Mouse (Mus musculus): Measurements from ENCODE around the gene Adamtsl3. TPM values are rescaled to one million over a fixed set of nuclear protein-coding genes. Genes with fewer than 3 reads are reported as not detected.

Gene Adamtsl3
- polyA plus RNA-seq, 1 experiment from 2014 or later: 2.2 TPM

DNA sequence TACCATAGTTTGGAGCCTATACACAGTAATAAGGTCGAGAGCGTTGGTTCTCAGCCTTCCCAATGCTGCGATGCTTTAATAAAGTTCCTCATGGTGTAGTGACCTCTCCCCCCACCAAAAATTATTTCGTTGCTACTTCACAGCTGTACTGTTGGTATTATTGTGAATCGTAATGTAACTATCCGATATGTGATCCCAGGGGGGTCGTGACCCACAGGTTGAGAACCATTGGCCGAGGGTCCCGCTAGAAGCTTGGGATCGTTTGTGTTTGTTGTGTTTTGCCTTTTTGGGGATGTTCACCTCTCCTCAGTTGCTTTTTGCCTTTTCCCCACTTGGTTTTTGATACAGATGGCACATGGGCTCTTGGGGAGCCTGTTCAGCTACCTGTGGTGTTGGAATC lies 220.9 kb downstream of the Adamtsl3 start:
- Histone ChIP-seq H3K4me1 (replicated peaks; ENCODE audit: control insufficient read depth, insufficient read depth) (no peaks in the 10 kb centered on the region), H3K36me3 (ENCODE audit: control insufficient read depth, insufficient read depth, low read length) (no peaks in the 10 kb centered on the region), H3K27me3 (ENCODE audit: control insufficient read depth, insufficient read depth, low read length) (no peaks in the 10 kb centered on the region), H3K9ac (ENCODE audit: low read length) (no peak overlapping the region), H3K4me3 (ENCODE audit: low read depth, low read length) (no peak overlapping the region), H3K4me2 (replicated peaks; ENCODE audit: low read depth) (no peak overlapping the region), H3K27ac (replicated peaks) (no peak overlapping the region), H3K9me3 (ENCODE audit: control insufficient read depth, low read length) (no peaks in the 10 kb centered on the region)
- DNase-seq (ENCODE audit: low spot score) (no peak), ATAC-seq (ENCODE audit: low FRiP score, low TSS enrichment) (no peak)
- no peak for TF ChIP-seq CTCF (IDR thresholded peaks at IDR 0.05; ENCODE audit: low read depth)
- TF ChIP-seq EP300 (optimal IDR thresholded peaks at IDR 0.05): no peak
- WGBS: 85% methylated on average over 10 of the region's 10 CpGs

DNA sequence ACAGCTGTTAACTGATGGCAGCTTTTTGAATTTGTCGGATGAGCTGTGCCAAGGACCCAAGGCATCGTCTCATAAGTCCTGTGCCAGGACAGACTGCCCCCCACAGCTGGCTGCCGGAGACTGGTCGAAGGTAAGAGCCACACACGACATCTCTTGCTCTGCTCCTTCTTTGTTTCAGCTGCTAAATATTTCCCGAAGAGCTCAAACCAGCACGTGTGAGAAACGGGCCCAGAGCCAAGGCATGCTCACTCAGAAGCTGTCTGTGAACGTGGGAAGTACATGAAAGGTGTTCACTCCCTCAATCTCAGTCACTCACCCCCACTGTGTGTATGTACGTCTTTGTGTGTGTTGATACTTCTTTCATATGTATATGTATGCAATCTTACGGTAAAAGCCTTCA lies 221.6 kb downstream of the Adamtsl3 start:
- TF ChIP-seq EP300 (optimal IDR thresholded peaks at IDR 0.05) (no peak), CTCF (IDR thresholded peaks at IDR 0.05; ENCODE audit: low read depth) (no peak)
- Histone ChIP-seq H3K9ac (ENCODE audit: low read length) (no peak overlapping the region), H3K4me3 (ENCODE audit: low read depth, low read length) (no peak overlapping the region), H3K27ac (replicated peaks) (no peak overlapping the region), H3K4me1 (replicated peaks; ENCODE audit: control insufficient read depth, insufficient read depth) (no peaks in the 10 kb centered on the region), H3K9me3 (ENCODE audit: control insufficient read depth, low read length) (no peaks in the 10 kb centered on the region), H3K4me2 (replicated peaks; ENCODE audit: low read depth) (no peak overlapping the region), H3K27me3 (ENCODE audit: control insufficient read depth, insufficient read depth, low read length) (no peaks in the 10 kb centered on the region), H3K36me3 (ENCODE audit: control insufficient read depth, insufficient read depth, low read length) (no peaks in the 10 kb centered on the region)
- ATAC-seq (ENCODE audit: low FRiP score, low TSS enrichment) (no peak), DNase-seq (ENCODE audit: low spot score) (no peak)
- 58% methylated on average over 11 of the region's 11 CpGs for WGBS

DNA sequence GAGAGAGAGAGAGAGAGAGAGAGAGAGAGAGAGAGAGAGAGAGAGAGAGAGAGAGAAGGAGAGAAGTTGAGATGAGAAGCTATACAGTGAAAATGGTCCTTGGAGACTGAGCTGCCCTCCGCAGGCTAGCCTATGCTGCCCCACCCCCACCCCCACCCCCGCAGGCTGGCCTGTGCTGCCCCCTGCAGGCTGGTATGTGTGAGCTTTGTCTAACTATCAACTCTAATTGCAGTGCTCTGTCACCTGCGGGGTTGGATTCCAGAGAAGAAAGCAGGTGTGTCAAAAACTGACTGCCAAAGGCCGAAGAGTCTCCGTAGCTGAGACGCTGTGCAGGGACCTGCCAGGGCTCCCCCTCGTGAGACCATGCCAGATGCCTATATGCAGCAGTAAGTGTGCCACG lies 231.2 kb downstream of the Adamtsl3 start:
- Histone ChIP-seq H3K27me3 (ENCODE audit: control insufficient read depth, insufficient read depth, low read length) (no peaks in the 10 kb centered on the region), H3K9me3 (ENCODE audit: control insufficient read depth, low read length) (no peaks in the 10 kb centered on the region), H3K4me2 (replicated peaks; ENCODE audit: low read depth) (no peak overlapping the region), H3K4me3 (ENCODE audit: low read depth, low read length) (no peak overlapping the region), H3K9ac (ENCODE audit: low read length) (no peak overlapping the region), H3K36me3 (ENCODE audit: control insufficient read depth, insufficient read depth, low read length) (no peaks in the 10 kb centered on the region), H3K4me1 (replicated peaks; ENCODE audit: control insufficient read depth, insufficient read depth) (no peaks in the 10 kb centered on the region), H3K27ac (replicated peaks) (no peak overlapping the region)
- TF ChIP-seq EP300 (optimal IDR thresholded peaks at IDR 0.05) (no peak), CTCF (IDR thresholded peaks at IDR 0.05; ENCODE audit: low read depth) (peak; percentile 36)
- 41% methylated on average over 8 of the region's 8 CpGs for WGBS
- peak; percentile 14 for DNase-seq (ENCODE audit: low spot score)
- no peak for ATAC-seq (ENCODE audit: low FRiP score, low TSS enrichment)

DNA sequence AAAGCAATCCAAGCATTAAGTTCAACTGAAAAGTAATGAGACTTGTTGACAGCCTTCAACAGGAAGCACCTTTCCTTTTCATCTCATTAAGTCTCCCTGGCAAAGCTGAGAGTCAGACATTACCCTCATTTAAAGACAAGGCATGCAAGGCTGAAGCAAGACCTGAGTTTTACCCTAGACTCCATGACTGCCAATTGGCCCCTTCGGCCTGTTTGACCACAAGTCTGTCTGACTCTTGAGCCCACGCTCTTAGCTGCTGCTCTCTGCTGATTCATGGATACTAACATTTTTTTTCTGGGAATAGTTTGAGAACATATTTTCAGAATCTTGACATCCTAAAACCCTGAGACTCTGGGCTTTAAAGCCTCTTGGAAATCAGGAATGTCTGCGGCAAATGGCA lies 232.3 kb downstream of the Adamtsl3 start:
- Histone ChIP-seq H3K4me2 (replicated peaks; ENCODE audit: low read depth) (no peak overlapping the region), H3K36me3 (ENCODE audit: control insufficient read depth, insufficient read depth, low read length) (no peaks in the 10 kb centered on the region), H3K4me3 (ENCODE audit: low read depth, low read length) (no peak overlapping the region), H3K9me3 (ENCODE audit: control insufficient read depth, low read length) (no peaks in the 10 kb centered on the region), H3K27me3 (ENCODE audit: control insufficient read depth, insufficient read depth, low read length) (no peaks in the 10 kb centered on the region), H3K4me1 (replicated peaks; ENCODE audit: control insufficient read depth, insufficient read depth) (no peaks in the 10 kb centered on the region), H3K9ac (ENCODE audit: low read length) (no peak overlapping the region), H3K27ac (replicated peaks) (no peak overlapping the region)
- DNase-seq (ENCODE audit: low spot score) (no peak), ATAC-seq (ENCODE audit: low FRiP score, low TSS enrichment) (no peak)
- TF ChIP-seq EP300 (optimal IDR thresholded peaks at IDR 0.05) (no peak), CTCF (IDR thresholded peaks at IDR 0.05; ENCODE audit: low read depth) (no peak)
- 86% methylated on average over 3 of the region's 3 CpGs for WGBS

DNA sequence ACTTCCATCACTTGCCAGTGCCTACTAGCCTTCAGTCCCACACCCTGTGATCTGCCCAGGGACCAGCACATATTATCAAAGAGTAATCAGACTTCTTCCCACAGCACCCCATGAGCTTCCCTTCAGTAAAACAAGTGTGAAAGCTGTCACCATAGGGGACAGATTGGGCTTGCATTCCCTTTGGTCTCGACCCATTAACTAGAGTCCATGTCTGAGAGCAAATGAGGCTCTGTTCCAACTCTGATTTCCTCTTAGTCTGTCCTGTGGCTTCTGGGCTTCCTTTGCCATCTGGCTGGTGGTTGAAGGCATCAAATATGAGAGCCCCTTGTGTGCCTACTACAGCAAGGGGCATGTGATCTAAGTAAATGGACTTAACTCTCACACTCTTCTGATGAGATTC lies 237.5 kb downstream of the Adamtsl3 start:
- Histone ChIP-seq H3K4me2 (replicated peaks; ENCODE audit: low read depth) (no peak overlapping the region), H3K9me3 (ENCODE audit: control insufficient read depth, low read length) (no peaks in the 10 kb centered on the region), H3K4me3 (ENCODE audit: low read depth, low read length) (no peak overlapping the region), H3K27me3 (ENCODE audit: control insufficient read depth, insufficient read depth, low read length) (no peaks in the 10 kb centered on the region), H3K27ac (replicated peaks) (no peak overlapping the region), H3K4me1 (replicated peaks; ENCODE audit: control insufficient read depth, insufficient read depth) (no peaks in the 10 kb centered on the region), H3K36me3 (ENCODE audit: control insufficient read depth, insufficient read depth, low read length) (no peaks in the 10 kb centered on the region), H3K9ac (ENCODE audit: low read length) (no peak overlapping the region)
- DNase-seq (ENCODE audit: low spot score): no peak
- ATAC-seq (ENCODE audit: low FRiP score, low TSS enrichment): no peak
- TF ChIP-seq EP300 (optimal IDR thresholded peaks at IDR 0.05): no peak
- no peak for TF ChIP-seq CTCF (IDR thresholded peaks at IDR 0.05; ENCODE audit: low read depth)
- 52% methylated on average over 1 of the region's 1 CpGs for WGBS

DNA sequence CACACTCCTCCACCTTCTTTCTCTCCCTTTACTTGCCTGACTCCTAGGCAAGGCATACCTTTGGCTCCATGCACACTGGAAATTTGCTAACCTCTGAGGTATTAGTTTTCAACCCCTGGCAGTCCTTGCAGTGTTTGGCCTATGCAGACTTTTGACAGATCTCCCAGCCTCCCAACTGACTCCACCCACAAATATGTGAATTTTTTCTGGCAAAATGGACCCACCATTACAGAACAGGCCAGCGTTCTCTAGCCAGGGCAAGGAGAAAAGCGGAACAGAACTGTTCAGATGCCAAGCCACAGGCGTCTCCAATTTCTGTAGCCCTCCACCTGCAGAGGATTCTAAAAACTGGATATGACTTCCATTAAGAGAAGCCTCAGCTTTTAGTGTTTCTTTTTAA lies 244.5 kb downstream of the Adamtsl3 start:
- no peak overlapping the region for H3K4me2 ChIP-seq (replicated peaks; ENCODE audit: low read depth)
- H3K27me3 ChIP-seq (ENCODE audit: control insufficient read depth, insufficient read depth, low read length): no peaks in the 10 kb centered on the region
- no peaks in the 10 kb centered on the region for H3K9me3 ChIP-seq (ENCODE audit: control insufficient read depth, low read length)
- no peak overlapping the region for H3K27ac ChIP-seq (replicated peaks)
- TF ChIP-seq EP300 (optimal IDR thresholded peaks at IDR 0.05) (no peak), CTCF (IDR thresholded peaks at IDR 0.05; ENCODE audit: low read depth) (no peak)
- WGBS: 69% methylated on average over 3 of the region's 3 CpGs
- no peak for DNase-seq (ENCODE audit: low spot score)
- H3K9ac ChIP-seq (ENCODE audit: low read length): no peak overlapping the region
- no peaks in the 10 kb centered on the region for H3K4me1 ChIP-seq (replicated peaks; ENCODE audit: control insufficient read depth, insufficient read depth)
- no peaks in the 10 kb centered on the region for H3K36me3 ChIP-seq (ENCODE audit: control insufficient read depth, insufficient read depth, low read length)
- no peak for ATAC-seq (ENCODE audit: low FRiP score, low TSS enrichment)
- no peak overlapping the region for H3K4me3 ChIP-seq (ENCODE audit: low read depth, low read length)

Measured in stomach, postnatal 0 days (tissue).